Comparison of ENCODE assay signal across 13 mouse cellular contexts in genomic region chr13:91824845-91825550, GRCm38 (mm10). TPM values are rescaled to one million over a fixed set of nuclear protein-coding genes. Genes with fewer than 3 reads are reported as not detected.
A peak's percentile ranks its signal among the peaks of the same experiment; 100 is the strongest.
DNase-seq lines count a peak whose midpoint lies in the region; ATAC-seq and TF ChIP-seq lines count a peak whose summit lies in the region.
"Had no signal": no experiment of that assay in that cellular context is flagged by ENCODE, and none has a peak within 500 bp of the region (broad histone marks: within the 10 kb centered on the region; RNA-seq: fewer than 3 reads in every experiment).

No protein-coding gene starts in this region.

- H3K27ac ChIP-seq in heart, adult 2 months, result no peak overlapping the region
- H3K27ac ChIP-seq in heart, embryonic 10.5 days, result no peak overlapping the region
- no peak overlapping the region; the same call in 1 of the 2 replicates for H3K27ac ChIP-seq in embryonic facial prominence, embryonic 15.5 days (replicated peaks)
- H3K27ac ChIP-seq in limb, embryonic 13.5 days, result 0 out of 2 replicates have a peak overlapping the region, but pooled peaks have one; percentile 11
- H3K27ac ChIP-seq: hindbrain, embryonic 15.5 days; liver, embryonic 14.5 days had no signal

- no peak for TF ChIP-seq CTCF in heart, adult 2 months (IDR thresholded peaks at IDR 0.05)

- no peak overlapping the region for H3K4me2 ChIP-seq in embryonic facial prominence, embryonic 15.5 days (replicated peaks)
- no peak overlapping the region for H3K4me2 ChIP-seq in limb, embryonic 13.5 days (replicated peaks)
- H3K4me2 ChIP-seq: hindbrain, embryonic 15.5 days had no signal

- intact Hi-C loops in heart, adult 2 months (cut with DNase I), result no loop called here
- intact Hi-C loops in left cerebral cortex, postnatal 14 days (cut with DNase I), result no loop called here

- no peak for TF ChIP-seq POLR2A in heart, adult 2 months (IDR thresholded peaks at IDR 0.05; ENCODE audit: insufficient read depth, low read depth, low read length)

- H3K27me3 ChIP-seq in heart, adult 2 months (ENCODE audit: control insufficient read depth, insufficient read depth, low read length), result no peaks in the 10 kb centered on the region
- H3K27me3 ChIP-seq in heart, embryonic 10.5 days (ENCODE audit: insufficient read depth, poor library complexity, severe bottlenecking), result no peaks in the 10 kb centered on the region
- no peaks in the 10 kb centered on the region for H3K27me3 ChIP-seq in embryonic facial prominence, embryonic 15.5 days
- no peaks in the 10 kb centered on the region for H3K27me3 ChIP-seq in limb, embryonic 13.5 days
- H3K27me3 ChIP-seq: hindbrain, embryonic 15.5 days had no signal

- WGBS in heart, adult 2 months, result 32% methylated on average over 4 of the region's 4 CpGs
- 73% methylated on average over 4 of the region's 4 CpGs for WGBS in heart, embryonic 10.5 days
- WGBS in embryonic facial prominence, embryonic 15.5 days, result 31% methylated on average over 4 of the region's 4 CpGs
- 39% methylated on average over 4 of the region's 4 CpGs for WGBS in limb, embryonic 13.5 days

- H3K79me2 ChIP-seq in heart, adult 2 months (replicated peaks; ENCODE audit: control insufficient read depth, insufficient read depth, low read length), result no peaks in the 10 kb centered on the region

- DNase-seq in heart, adult 2 months, result peak; percentile 31
- no peak for DNase-seq in heart, embryonic 10.5 days (ENCODE audit: low spot score)
- peak; percentile 52 for DNase-seq in MN1 (ENCODE audit: low spot score)
- no peak for DNase-seq in cerebellum, adult 11-12 months
- no peak for DNase-seq in frontal cortex, postnatal 36 days (ENCODE audit: low spot score in 2 of 2)
- DNase-seq in left cerebral cortex, postnatal 14 days (ENCODE audit: low spot score in 2 of 2), result no peak

- H3K9me3 ChIP-seq in heart, embryonic 10.5 days, result no peaks in the 10 kb centered on the region
- H3K9me3 ChIP-seq in embryonic facial prominence, embryonic 15.5 days (replicated peaks), result no peaks in the 10 kb centered on the region
- H3K9me3 ChIP-seq in limb, embryonic 13.5 days, result no peaks in the 10 kb centered on the region
- H3K9me3 ChIP-seq: hindbrain, embryonic 15.5 days had no signal

- H3K4me3 ChIP-seq in heart, adult 2 months, result no peak overlapping the region
- no peak overlapping the region for H3K4me3 ChIP-seq in heart, embryonic 10.5 days
- no peak overlapping the region for H3K4me3 ChIP-seq in embryonic facial prominence, embryonic 15.5 days (replicated peaks)
- H3K4me3 ChIP-seq in limb, embryonic 13.5 days, result no peak overlapping the region
- H3K4me3 ChIP-seq: hindbrain, embryonic 15.5 days had no signal

- no peak overlapping the region for H3K9ac ChIP-seq in heart, adult 2 months (ENCODE audit: low read depth, low read length)
- H3K9ac ChIP-seq in embryonic facial prominence, embryonic 15.5 days, result no peak overlapping the region
- H3K9ac ChIP-seq in limb, embryonic 13.5 days, result no peak overlapping the region
- H3K9ac ChIP-seq: hindbrain, embryonic 15.5 days; liver, embryonic 14.5 days had no signal

- TF ChIP-seq EP300 in heart, adult 2 months (IDR thresholded peaks at IDR 0.05; ENCODE audit: insufficient read depth, low read depth, low read length), result no peak

- H3K36me3 ChIP-seq in heart, adult 2 months (ENCODE audit: control insufficient read depth, insufficient read depth, low read length), result peaks cover 2% of the 10 kb centered on the region; the same call in 1 of the 2 replicates
- H3K36me3 ChIP-seq in heart, embryonic 10.5 days, result no peaks in the 10 kb centered on the region
- H3K36me3 ChIP-seq in embryonic facial prominence, embryonic 15.5 days, result no peaks in the 10 kb centered on the region
- H3K36me3 ChIP-seq in limb, embryonic 13.5 days, result no peaks in the 10 kb centered on the region
- H3K36me3 ChIP-seq: hindbrain, embryonic 15.5 days had no signal

- H3K4me1 ChIP-seq in heart, adult 2 months (ENCODE audit: control insufficient read depth, insufficient read depth, low read length), result peaks cover 6% of the 10 kb centered on the region
- no peaks in the 10 kb centered on the region for H3K4me1 ChIP-seq in heart, embryonic 10.5 days
- H3K4me1 ChIP-seq in embryonic facial prominence, embryonic 15.5 days, result peaks cover 3% of the 10 kb centered on the region; the same call in 1 of the 2 replicates
- peaks cover 11% of the 10 kb centered on the region for H3K4me1 ChIP-seq in limb, embryonic 13.5 days
- H3K4me1 ChIP-seq: hindbrain, embryonic 15.5 days had no signal

- 0 out of 2 replicates have a peak, but pooled peaks have one; percentile 47 for ATAC-seq in embryonic facial prominence, embryonic 15.5 days (ENCODE audit: insufficient number of reproducible peaks, low FRiP score, low TSS enrichment, low read depth)
- peak; percentile 95 for ATAC-seq in limb, embryonic 13.5 days (ENCODE audit: low FRiP score, low read depth)
- ATAC-seq: forebrain, embryonic 16.5 days; midbrain, embryonic 16.5 days had no signal

RNA-seq across cellular contexts. Expression of gene Zcchc9, which starts 17.5 kb away (rescaled TPM):
- total RNA-seq in heart, adult 2 months (2021), result 10 to 100 TPM; 12.6 to 14.2 TPM
- polyA plus RNA-seq in heart, adult 2 months (2012; rRNA removed), result 10.2 and 17.0 TPM in 2 replicates
- 25.1 and 25.6 TPM in 2 replicates for polyA plus RNA-seq in heart, embryonic 10.5 days (2016; fragmentation: Nextera tagmentation; extraction: Ambion mirVana)
- polyA plus RNA-seq in embryonic facial prominence, embryonic 15.5 days (2015; fragmentation: Nextera tagmentation; extraction: Ambion mirVana), result 34.7 and 39.0 TPM in 2 replicates
- 36.1 and 38.5 TPM in 2 replicates for polyA plus RNA-seq in limb, embryonic 13.5 days (2015; fragmentation: Nextera tagmentation; extraction: Ambion mirVana)
- total RNA-seq in left cerebral cortex, postnatal 14 days (2021), result 10 to 100 TPM; 18.2 to 18.6 TPM

RNA-seq across cellular contexts. Expression of gene Ckmt2, which starts 51.7 kb away (rescaled TPM):
- 1,000 to 10,000 TPM; 2,250 to 2,602 TPM for total RNA-seq in heart, adult 2 months (2021)
- polyA plus RNA-seq in heart, adult 2 months (2012; rRNA removed), result 2,389 and 3,414 TPM in 2 replicates
- 3.3 and 7.8 TPM in 2 replicates for polyA plus RNA-seq in heart, embryonic 10.5 days (2016; fragmentation: Nextera tagmentation; extraction: Ambion mirVana)
- polyA plus RNA-seq in embryonic facial prominence, embryonic 15.5 days (2015; fragmentation: Nextera tagmentation; extraction: Ambion mirVana), result 1.2 and 1.4 TPM in 2 replicates
- polyA plus RNA-seq in limb, embryonic 13.5 days (2015; fragmentation: Nextera tagmentation; extraction: Ambion mirVana), result not detected in 2 replicates
- not detected for total RNA-seq in left cerebral cortex, postnatal 14 days (2021)
- polyA plus RNA-seq: C2C12; forebrain, embryonic 16.5 days; hindbrain, embryonic 15.5 days; liver, embryonic 14.5 days; midbrain, embryonic 16.5 days had no signal

Comparison
In these comparisons a context has a peak if more than half of its experiments do, and no peak if none do; other contexts are left out.
1. DNase-seq: peak in heart, adult 2 months (2 of 2) and MN1 (single experiment); none in heart, embryonic 10.5 days (single experiment), cerebellum, adult 11-12 months (single experiment), frontal cortex, postnatal 36 days (0 of 2) and left cerebral cortex, postnatal 14 days (0 of 2).
2. RNA of gene Ckmt2, which starts 51.7 kb away (polyA plus RNA-seq): 2,389 to 3,414 TPM in heart, adult 2 months; 3.3 to 7.8 TPM in heart, embryonic 10.5 days, 1.2 to 1.4 TPM in embryonic facial prominence, embryonic 15.5 days and not detected in limb, embryonic 13.5 days; every median in the first group is over 100 times any median in the second.